Mouse (Mus musculus) lung, adult 2 months (tissue): ENCODE results near the gene Coa4.

Experiments used
- CTCF ChIP-seq: fragments of 200-500 bp; IDR thresholded peaks from 2 replicates; pipeline ENCODE4 v1.5.1; 2011; ENCODE audit warnings: mild to moderate bottlenecking, low read length, control low read depth; ENCODE audit not compliant: insufficient read depth
- POLR2A ChIP-seq: fragments of 200-500 bp; IDR thresholded peaks from 2 replicates; pipeline ENCODE4 v1.6.1; 2011; ENCODE audit warnings: low read depth, mild to moderate bottlenecking, control low read depth, low read length, borderline replicate concordance; ENCODE audit errors: extremely low read depth

- TF ChIP-seq POLR2A, result no peak
- TF ChIP-seq CTCF, result no peak
These were observed 49.6 kb upstream of the Coa4 start for GRCm38 (mm10) chr7:100487301-100487700.
